Mouse (Mus musculus) cerebellum, adult 11 months (tissue): ENCODE results near the gene Aip.

Experiments
- DNase-seq: peaks from one replicate; pipeline ENCODE4 v3.0.0; 2022

Gene Aip

DNA sequence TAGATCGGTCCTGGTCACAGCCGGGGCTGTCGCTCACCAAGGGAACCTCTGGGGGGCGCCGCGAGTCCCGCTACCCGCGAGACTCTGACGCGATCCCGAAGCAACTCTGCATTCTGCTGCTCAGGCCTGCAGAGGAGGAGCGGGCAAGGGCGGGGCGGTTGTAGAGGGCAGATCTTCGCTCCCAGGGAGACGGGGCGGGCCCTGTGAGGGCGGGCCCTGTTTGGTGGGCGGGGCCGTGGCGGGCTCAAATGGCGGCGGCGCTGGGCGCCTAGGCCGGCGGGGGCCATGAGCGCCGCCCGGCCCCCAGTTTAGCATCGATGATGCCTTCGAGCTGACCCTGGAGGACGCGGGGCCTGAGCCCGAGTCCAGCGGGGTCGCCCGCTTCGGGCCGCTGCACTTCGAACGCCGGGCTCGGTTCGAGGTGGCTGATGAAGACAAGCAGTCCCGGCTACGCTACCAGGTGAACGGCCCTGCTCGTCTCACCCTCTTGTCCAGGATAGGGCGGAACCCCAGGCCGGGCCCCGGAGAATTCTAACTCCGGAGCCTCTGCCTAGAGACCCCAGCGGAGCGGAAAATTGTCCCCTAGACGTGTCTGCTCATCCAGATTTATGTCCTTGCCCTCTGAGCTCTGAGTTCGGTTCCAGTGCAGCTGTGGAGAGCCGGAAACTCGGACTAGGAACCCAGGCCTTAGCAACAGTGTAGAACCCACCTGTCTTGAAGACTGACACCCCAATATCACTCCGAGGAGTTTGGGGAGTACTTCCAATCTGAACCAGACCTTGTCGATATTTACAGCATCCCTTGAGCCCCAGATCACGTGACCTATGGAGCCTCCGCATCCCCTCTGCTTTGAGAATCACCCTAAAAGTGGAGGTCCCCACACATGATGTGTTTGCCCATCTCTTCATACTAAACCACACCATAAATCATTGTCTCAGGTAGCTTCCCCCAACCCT lies at the start of gene Aip:
Gene Aip (minus strand): TSS at position 118 of the 956 bp plus-strand sequence.
- DNase-seq = peak; percentile 99

GRCm38 (mm10) chr19:4172925-4173324 lies 47.3 kb upstream of the Aip start:
- peak; percentile 14 for DNase-seq

- DNase-seq = peak; percentile 21
Observed at GRCm38 (mm10) chr19:4171393-4172290, 46.0 kb upstream of the Aip start.

- DNase-seq = peak; percentile 29
Observed at GRCm38 (mm10) chr19:4170723-4171392, 45.2 kb upstream of the Aip start.

DNA sequence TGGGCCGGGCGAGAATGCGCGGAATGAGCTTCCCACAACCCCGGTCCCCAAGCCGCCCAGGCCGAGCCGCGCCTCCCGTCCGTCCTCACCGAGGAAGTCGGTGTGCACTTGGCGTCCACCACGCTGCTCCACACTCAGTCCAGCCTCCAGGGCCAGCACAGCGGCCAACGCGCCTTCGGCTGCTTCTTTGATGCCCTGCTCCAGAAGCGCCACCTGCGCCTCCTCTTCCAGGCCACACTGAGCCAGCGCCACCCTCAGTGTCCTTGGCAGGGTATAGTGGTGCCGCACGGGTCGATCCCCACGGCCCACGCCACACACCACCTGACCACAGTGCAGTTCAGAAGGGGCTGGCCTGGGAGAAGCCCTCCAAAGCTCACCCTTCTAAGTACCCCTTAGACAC lies 44.2 kb upstream of the Aip start:
- no peak for DNase-seq

GRCm38 (mm10) chr19:4169378-4169784 lies 43.7 kb upstream of the Aip start:
- peak; percentile 100 for DNase-seq

- no peak for DNase-seq
Observed at GRCm38 (mm10) chr19:4166678-4167476, 41.2 kb upstream of the Aip start.

DNA sequence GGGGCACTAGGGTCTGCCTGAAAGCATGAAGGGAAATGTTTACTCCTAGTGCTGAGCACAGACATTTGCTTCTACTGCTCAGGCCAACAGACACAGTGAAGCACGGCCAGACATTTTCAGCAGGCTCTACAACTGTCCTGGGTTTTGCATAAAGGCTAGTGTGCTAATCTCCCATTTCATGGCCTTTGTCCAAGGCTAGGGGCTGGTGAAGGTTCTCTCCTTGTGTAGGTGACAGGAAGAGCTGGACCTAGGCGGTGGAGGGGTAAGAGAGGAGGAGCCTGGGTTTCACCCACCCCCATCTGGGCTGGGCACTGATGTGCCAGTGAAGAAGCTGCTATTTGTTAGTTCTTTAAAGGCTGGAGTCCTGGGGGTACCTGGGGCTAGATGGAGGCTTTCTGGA lies 39.1 kb upstream of the Aip start:
- DNase-seq = no peak

GRCm38 (mm10) chr19:4164100-4164499 lies 38.4 kb upstream of the Aip start:
- DNase-seq = no peak

DNA sequence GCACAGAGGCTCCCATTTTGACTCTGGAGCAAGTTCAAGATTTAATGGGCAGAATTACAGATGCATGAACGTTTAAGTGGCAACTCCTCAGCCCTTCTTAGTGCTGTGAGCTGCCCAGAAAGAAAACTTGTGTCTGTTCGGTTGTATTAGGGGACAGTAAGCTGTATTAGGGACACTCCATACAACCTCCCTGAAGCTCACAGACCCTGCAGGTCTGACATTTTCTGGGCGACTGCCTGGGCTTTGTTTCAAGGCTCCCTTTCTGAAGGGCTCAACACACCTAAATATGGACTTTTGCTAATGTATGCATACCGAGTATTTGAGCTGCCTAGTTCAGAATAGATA lies 37.9 kb upstream of the Aip start:
- DNase-seq = no peak

DNA sequence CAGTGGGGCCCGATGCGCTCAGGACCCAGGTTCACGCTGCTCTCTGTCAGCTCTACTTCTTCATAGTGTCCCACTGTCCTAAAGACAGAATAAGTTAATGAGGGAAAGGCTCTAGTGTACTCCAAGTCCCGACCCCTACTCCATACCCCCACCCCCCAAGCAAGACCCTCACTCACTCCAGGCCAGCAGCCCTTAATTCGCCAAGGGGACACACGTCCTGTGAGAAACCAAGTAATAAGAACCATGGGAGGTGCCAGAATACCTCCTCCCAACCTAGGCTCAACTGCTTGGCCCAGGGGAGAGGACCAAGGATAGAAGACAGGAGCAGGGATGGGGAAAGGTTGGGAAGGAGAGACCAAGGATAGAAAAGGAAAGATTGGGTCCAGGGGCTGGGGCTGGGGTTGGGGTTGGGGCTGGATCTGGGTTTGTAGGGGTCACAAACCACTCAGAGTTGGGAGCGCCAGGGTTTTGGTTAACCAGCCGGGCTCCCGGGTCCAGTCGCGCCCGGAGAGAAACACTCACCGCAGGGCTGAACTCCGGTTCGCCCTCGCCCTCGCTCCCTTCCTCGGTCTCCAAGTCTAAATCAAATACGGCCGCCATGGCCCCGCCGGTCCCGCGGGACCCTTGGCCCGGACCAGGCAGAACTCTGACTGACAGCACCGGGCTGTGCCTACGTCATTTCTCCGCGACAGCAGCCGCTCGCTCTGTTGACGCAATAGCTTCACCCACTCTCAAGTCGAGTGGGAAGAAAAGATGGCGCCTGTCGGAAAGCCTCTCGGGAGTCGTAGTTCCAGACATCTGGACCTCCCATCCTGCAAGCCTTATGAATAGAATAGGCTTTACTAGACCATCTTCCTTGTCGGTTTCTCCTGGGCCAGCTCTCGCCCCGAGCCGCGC lies 37.2 kb upstream of the Aip start, which contains the start of gene Rps6kb2:
Gene Rps6kb2 (minus strand): TSS at position 709 of the 897 bp plus-strand sequence.
- peak; percentile 94 for DNase-seq

- no peak for DNase-seq
Observed at GRCm38 (mm10) chr19:4159049-4159448, 33.4 kb upstream of the Aip start.

GRCm38 (mm10) chr19:4156771-4157170 lies 31.1 kb upstream of the Aip start:
- no peak for DNase-seq

DNA sequence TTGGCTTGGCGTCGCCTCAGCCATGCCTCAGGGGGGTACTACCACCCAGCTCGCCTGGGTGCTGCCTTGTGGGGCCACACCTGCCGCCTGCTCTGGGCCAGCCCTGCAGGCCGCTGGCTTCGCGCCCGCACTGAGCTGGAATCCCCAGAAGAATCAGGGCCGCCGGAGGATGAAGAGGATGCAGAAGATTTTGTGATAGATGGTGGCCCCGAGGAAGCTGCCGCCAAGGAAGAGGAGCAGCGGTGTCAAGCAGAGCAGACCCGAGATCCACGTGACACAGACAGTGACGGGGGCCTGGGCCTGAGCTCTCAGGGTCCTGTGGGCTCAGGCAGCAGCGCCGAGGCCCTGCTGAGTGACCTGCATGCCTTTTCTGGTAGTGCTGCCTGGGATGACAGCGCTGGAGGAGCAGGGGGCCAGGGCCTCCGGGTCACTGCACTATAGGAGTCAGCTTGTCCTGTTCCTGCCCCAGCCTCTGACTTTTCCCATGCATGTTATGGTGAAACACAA lies 30.5 kb upstream of the Aip start:
- peak; percentile 34 for DNase-seq

DNA sequence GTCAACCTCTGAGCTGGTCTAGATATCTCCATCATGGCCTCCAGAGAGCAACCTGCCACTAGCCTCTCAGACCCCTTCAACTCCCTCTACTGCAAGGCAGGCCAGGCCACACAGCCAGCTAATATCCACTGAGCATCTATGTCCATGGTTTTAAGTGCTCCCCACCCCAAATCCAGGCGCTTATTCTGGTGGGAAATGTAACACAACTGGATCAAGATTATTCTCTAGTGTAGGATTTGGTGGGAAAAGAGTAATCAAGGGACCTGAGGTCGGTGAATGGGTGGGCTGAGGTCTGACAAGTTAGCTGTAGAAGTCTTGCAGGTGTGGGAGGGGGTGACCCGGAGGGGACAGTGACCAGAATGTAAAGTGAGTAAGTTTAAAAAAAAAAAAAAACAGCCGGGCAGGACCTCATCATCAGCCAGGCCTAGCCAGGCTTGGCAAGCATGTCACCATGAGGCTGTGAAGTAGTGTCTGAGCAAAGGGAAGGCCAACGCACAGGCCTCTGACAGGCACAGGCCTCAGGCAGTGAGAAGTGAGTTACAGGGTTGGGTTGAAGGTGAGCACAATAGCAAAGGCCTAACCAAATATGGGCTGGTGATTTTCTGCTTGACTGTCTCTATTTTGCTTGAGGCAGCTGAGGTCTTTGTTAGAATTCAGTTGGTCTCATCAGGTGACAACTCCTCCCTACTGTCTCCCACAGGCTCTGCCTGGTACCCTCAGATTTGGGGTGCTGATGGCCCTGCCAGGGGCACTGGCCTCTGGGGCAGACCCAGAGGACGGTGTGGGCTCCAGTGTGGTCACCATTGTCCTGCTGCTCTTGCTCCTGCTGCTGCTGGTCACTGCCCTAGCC lies 29.8 kb upstream of the Aip start:
- DNase-seq = no peak

GRCm38 (mm10) chr19:4154437-4155222 lies 29.0 kb upstream of the Aip start:
- DNase-seq = no peak

- peak; percentile 67 for DNase-seq
Observed at GRCm38 (mm10) chr19:4153232-4153654, 27.6 kb upstream of the Aip start, which contains the start of gene Ptprcap. Gene Ptprcap, plus strand, starts transcription at chr19:4153604.

DNA sequence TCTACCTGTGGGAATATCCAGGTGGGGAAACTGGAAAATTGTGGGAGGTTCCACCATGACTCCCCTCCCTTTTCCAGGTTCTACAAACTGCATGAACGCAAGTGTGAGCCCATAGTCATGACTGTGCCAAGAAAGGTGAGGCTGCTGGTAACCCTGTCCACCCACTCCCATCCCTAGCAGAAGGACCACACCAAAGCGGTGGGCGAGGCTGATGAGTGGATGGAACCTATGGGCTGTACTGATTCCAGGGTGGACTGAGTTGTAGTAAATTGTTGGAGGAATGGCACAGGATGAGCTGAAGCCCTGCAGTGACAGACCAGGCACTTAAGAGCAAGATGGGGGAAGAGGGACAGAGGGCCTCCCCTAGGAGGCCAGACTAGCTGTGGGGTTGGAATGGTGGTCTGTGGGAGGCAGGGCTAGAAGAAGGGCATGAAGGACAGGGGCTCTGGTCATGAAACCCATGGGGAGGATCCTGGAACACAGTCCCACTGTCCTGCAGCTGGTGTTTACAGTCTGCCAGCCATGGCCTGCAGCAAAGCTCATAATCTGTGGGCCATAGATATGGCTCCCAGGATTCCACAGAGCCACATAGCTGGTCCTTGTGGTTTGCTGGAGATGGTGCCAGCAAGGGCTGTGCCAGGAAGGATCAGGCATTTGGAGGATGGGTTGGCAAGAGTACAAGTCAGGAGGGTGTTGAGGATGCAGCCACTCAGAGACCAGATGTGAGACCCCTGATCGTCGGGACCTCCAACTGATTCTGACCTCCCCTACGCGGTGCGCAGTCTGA lies 27.0 kb upstream of the Aip start:
- no peak for DNase-seq
